Mouse (Mus musculus): ENCODE data around the gene Pax8.

DNA sequence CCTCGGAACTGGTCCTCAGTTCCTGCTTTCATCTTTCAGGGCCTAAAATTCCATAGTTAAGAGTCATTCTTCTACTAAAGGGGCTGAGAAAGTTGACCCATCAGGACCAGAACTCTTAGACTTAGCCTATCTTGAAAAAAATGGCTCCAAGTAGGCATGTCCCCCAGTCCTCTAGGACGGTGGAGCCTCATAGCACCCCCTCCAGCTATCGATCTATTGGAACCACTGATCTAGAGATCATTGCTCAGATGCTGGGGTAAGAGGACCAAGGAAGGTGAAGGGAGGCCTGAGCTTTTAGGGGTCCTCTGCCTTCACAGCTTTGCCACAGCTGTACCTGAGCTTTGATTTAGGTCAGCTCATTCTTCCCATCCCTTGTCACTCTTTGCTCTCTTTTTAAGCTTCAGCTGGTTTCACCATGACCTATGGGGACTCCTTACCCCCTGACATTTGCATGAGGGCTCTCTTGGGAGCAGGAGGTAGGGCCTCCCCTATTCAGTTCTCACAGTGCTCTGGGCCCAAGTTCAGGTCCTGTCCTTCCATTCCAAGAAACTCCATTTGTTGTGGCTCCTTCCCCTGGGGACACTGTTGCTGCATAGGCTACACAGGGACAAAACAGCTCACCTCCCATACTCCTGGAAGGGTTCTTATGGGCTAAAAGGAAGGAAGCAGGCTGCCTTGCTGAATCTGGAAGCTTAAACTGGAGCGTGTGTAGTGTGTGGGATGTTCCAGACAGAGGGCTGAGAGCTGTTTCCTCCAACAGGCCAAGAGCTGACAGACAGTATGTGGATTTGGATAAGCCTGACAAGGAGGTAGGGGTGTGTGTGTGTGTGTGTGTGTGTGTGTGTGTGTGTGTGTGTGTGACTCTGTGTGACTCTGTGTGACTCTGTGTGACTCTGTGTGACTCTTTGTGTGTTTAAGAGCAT is 87.8 kb downstream of the Pax8 start:
- no peak for TF ChIP-seq MYOG (IDR thresholded peaks at IDR 0.05; ENCODE audit: control insufficient read depth in 1 of 3, insufficient read depth in 1 of 3, insufficient read length in 2 of 3, low read depth in 2 of 3)
- no peak for TF ChIP-seq POLR2A (IDR thresholded peaks at IDR 0.05; ENCODE audit: insufficient read length, low read depth)
- no peak for TF ChIP-seq E2F4 (IDR thresholded peaks at IDR 0.05; ENCODE audit: insufficient read depth)
- no peak for TF ChIP-seq MYOD1 (IDR thresholded peaks at IDR 0.05; ENCODE audit: control insufficient read depth in 1 of 3, insufficient read length in 2 of 3, low read depth in 2 of 3)
- TF ChIP-seq CEBPB (IDR thresholded peaks at IDR 0.05; ENCODE audit: insufficient read depth, poor library complexity, severe bottlenecking), result no peak
